Mouse (Mus musculus) intestine, embryonic 15.5 days (tissue): Measurements from ENCODE around the gene Pgm3. TPM values are rescaled to one million over a fixed set of nuclear protein-coding genes. Genes with fewer than 3 reads are reported as not detected.

ENCODE experiments used
- polyA plus RNA-seq: library from polyadenylated mRNA; unstranded; fragments of >200 nt; fragmentation: Nextera tagmentation; extraction: Ambion mirVana; gene quantifications from 2 replicates; pipeline ENCODE4 v1.2.1, GENCODE M21; 2015

Gene Pgm3
- polyA plus RNA-seq, 1 experiment from 2014 or later: 40.6 TPM

Other genes starting within 250 kb of the Pgm3 start
- gene Ube2cbp, start 106.9 kb downstream of the Pgm3 start, polyA plus RNA-seq: 4.5 and 5.1 TPM in 2 replicates
- 11.0 and 12.0 TPM in 2 replicates for gene Dop1a, start 104.7 kb downstream of the Pgm3 start, polyA plus RNA-seq
- gene Rwdd2a, start 149 bp upstream of the Pgm3 start, polyA plus RNA-seq: 2.7 and 2.9 TPM in 2 replicates
- gene Me1, start 124.1 kb upstream of the Pgm3 start, polyA plus RNA-seq: 21.2 and 22.9 TPM in 2 replicates
- 14.3 and 16.4 TPM in 2 replicates for gene Prss35, start 171.8 kb upstream of the Pgm3 start, polyA plus RNA-seq